Mouse (Mus musculus): Measurements from ENCODE around the gene Opcml.

Gene Opcml

DNA sequence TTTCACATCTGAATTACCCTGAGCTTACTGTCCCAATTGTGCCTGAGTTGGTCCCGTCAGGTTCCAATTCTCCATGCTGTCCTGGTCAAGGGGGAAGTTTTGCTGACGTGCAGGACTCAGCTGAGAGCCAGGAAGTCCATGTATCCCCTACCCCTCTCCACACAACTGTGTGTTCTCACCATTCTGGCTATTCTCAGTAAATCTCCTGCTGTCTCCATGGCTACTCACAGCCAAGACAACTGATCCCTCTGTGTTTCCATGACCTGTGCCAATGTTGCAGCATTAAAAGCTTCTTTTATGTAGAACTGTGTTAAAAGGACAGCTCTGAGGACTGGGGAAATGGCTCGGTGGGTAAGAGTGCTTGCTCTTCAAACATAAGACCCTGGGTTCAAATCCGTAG is 373.4 kb downstream of the Opcml start:
- DNase-seq (ENCODE audit: low spot score), result no peak

- no peak for DNase-seq (ENCODE audit: low spot score)
These were observed 381.3 kb downstream of the Opcml start for GRCm38 (mm10) chr9:28171890-28172289.

DNA sequence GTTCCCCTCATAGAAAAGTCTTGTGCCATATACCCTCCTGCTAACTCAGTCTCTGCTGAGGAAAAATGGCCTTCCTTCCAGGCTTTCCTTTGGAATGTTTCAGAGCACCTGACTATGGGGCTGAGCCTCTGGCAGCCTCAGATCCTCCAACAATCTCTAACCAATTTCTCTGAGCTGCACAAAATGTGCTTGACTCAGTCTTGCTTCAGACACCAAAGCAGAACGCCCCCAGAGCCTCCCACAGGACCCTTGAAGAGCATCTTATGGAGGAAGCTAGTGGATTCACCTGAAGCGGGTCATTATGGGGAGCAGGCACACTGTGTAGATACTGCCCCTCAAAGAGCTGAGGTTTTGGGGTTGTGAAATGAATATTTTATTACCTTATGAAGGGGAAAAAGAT is 386.5 kb downstream of the Opcml start:
- no peak for DNase-seq (ENCODE audit: low spot score)

- DNase-seq (ENCODE audit: low spot score), result no peak
These were observed 387.7 kb downstream of the Opcml start for GRCm38 (mm10) chr9:28178123-28178887.

DNA sequence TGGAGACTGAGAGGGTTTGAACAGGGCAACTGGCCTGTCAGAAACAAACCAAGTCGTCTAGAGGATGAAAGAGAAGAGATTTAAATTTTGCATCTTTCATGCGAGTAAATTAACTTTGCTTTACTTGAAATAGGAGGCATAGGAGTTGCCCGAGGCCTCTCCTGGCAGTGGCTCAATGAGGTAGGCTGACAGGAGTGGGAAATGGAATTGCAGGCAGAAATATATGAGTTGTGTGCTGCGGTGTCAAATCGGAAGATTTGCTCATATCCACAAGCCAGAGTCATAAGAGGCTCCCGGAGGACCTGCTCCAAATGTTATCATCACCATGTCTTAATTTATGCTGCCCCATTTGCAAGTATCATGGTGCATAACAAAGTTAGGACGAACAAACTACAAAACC is 391.3 kb downstream of the Opcml start:
- no peak for DNase-seq (ENCODE audit: low spot score)

- DNase-seq (ENCODE audit: low spot score), result no peak
These were observed 399.7 kb downstream of the Opcml start for GRCm38 (mm10) chr9:28190226-28190625.

DNA sequence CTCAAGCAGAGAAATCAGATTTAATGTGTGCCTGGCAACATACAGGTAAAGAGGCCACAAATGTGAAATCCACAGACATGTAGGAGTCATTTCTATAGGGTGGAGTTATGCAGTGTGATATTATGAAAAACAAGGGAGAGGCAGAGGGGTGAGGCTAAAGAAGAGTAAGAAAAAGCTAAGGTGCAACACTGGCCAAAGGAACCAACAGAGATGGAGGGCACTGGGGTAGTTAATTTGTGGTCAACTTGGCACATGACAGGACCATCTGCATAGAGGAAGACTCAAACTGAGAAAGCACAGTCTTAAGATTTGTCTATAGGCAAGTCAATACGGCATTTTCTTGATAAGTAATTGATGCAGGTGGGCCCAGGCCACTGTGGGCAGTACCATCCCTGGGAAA is 400.2 kb downstream of the Opcml start:
- no peak for DNase-seq (ENCODE audit: low spot score)

- DNase-seq (ENCODE audit: low spot score), result no peak
These were observed 406.0 kb downstream of the Opcml start for GRCm38 (mm10) chr9:28196550-28196949.

DNA sequence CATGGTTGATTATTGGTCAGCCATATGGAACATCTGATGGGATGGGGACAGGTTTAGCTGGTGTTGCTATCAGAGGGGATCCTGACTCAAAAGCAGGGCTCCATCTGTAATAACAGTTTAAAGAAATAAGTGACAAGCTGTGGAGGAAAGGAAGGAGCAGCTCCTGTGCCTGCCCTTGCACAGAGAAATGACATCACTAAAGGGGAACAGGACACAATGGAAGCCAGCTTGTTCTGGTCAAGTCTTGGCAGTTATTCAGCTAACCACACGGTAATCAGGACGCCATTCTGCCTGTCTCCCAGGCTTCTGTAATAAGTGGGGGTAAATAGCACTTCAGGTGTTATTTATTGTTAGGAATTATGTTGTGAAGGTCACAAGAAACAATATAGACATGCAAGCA is 406.5 kb downstream of the Opcml start:
- DNase-seq (ENCODE audit: low spot score), result no peak

- DNase-seq (ENCODE audit: low spot score), result no peak
These were observed 407.1 kb downstream of the Opcml start for GRCm38 (mm10) chr9:28197631-28198030.

DNA sequence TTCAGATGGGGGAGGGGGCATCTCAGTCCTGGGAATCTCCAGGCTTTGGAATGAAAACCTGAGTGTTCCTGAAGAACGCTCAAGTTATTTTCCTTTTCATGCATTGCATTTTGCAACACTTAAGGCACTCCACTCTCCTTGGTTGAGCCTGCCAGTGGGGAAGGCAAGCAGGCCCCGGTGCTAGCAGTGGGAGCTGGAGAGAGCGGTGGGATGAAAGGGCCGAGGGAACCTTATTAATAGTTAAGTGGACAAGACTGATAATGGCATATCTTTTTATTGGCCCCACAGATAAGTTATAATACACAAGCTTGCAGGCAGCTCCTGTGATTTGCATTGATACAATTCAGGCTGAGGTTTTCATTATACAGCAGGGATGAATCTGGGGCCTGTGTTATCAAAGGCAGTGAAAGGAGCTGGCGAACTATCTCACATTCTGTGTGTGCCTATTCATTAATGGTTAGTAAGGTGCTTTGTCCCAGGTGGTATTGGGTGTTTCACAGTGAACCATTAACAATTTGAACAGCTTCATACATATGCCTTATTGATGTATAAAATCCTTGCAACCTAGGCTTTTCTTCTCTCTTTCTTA is 407.6 kb downstream of the Opcml start:
- no peak for DNase-seq (ENCODE audit: low spot score)

DNA sequence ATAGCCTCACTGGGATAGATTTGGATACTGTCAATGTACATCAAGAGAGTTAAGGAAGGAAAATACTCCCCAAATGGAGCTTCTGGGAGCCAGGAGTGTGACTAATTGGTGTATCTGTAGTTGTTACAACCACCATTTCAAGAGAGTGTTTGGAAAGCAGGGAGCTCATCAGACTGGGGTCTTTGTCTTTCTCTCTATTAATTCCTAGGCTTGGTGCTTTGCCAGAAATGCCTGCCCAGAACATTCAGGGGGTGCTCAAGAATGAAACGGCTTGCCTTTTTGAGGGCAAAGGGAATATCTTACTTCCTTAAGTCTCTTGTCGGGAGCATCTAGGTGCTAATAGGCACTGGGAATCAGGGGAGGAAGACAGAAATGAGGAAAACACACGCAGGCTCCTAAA is 416.9 kb downstream of the Opcml start:
- no peak for DNase-seq (ENCODE audit: low spot score)

GRCm38 (mm10) chr9:28208696-28209095 is 418.1 kb downstream of the Opcml start:
- DNase-seq (ENCODE audit: low spot score), result no peak

- no peak for DNase-seq (ENCODE audit: low spot score)
These were observed 421.3 kb downstream of the Opcml start for GRCm38 (mm10) chr9:28211877-28212276.

- DNase-seq (ENCODE audit: low spot score), result no peak
These were observed 423.3 kb downstream of the Opcml start for GRCm38 (mm10) chr9:28213893-28214292.

GRCm38 (mm10) chr9:28218026-28218646 is 427.6 kb downstream of the Opcml start:
- no peak for DNase-seq (ENCODE audit: low spot score)

- DNase-seq (ENCODE audit: low spot score), result no peak
These were observed 432.2 kb downstream of the Opcml start for GRCm38 (mm10) chr9:28222726-28223125.

DNA sequence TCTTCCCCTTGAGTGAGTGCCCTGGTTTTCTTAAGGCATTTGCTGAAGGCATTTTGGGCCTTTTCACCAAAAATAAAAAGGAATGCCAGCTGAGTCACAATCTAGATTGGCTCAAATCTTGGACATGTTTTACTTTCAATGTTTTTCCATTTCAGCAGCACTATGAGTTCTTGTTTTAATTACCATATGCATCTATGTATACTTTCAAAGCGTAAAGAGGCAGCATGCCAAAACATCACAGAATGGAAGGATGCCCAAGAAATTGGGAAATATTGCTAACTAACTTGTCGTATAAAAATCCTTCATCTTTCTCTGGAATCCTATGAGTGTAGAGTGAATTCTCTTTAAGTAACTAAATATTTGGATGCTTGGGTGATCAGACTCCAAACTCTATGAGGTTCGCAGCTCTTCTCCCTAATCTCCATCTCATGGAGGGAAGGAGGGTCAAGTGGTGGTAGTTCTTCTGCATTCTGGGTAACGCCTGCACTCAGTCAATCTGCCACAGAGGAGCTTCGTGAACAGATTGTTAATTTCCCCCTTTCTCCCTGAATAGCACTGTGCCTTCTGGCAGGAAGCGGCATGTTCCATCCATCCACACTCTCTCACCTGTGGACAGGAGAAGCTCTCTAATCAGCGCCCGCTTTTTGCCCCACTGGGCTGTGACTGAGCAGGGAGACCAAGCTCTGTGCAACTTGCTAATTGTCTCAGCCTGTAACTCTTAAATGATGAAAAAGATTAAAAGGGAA is 435.4 kb downstream of the Opcml start:
- no peak for DNase-seq (ENCODE audit: low spot score)

- DNase-seq (ENCODE audit: low spot score), result no peak
These were observed 436.0 kb downstream of the Opcml start for GRCm38 (mm10) chr9:28226570-28226951.

DNA sequence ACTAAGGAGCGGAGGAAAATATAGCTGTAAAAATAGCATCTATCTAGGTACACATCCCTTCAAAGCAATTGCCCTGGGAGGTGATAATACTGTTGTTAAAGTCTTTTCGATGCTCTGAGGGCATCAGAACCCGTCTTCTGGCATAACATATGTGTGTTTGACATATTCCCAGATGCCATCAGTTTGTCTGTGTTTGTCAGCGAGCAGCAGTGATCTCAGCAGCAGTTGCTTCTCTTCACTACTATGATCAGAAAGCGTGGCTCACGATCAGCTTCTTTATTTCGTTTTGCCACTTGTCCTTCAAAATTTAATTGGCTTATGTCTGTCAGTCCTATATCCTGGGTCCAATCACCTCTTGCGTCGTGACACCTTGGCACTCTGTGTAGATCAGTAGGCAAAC is 447.9 kb downstream of the Opcml start:
- no peak for DNase-seq (ENCODE audit: low spot score)

GRCm38 (mm10) chr9:28247742-28248503 is 457.3 kb downstream of the Opcml start:
- DNase-seq (ENCODE audit: low spot score), result no peak

- no peak for DNase-seq (ENCODE audit: low spot score)
These were observed 460.8 kb downstream of the Opcml start for GRCm38 (mm10) chr9:28251341-28251740.
